Mouse (Mus musculus) 3134 (cell line): ENCODE measurements at regions not wholly inside any gene's neighbourhood (a gene's known extent, or its start where the extent isn't known, plus 50 kb on each side); places are given as distances from the start of the nearest gene placed in this dataset.
A peak's percentile ranks its signal among the peaks of the same experiment; 100 is the strongest.

Experiments used
- DNase-seq: peaks from one replicate; pipeline ENCODE4 v3.0.0-alpha.2; 2011; ENCODE audit warnings: low spot score; ENCODE audit not compliant: insufficient read length; ENCODE audit errors: extremely low read depth

GRCm38 (mm10) chr3:19458386-19458785 lies 170.1 kb downstream of the 1700064H15Rik start:
- no peak for DNase-seq

DNA sequence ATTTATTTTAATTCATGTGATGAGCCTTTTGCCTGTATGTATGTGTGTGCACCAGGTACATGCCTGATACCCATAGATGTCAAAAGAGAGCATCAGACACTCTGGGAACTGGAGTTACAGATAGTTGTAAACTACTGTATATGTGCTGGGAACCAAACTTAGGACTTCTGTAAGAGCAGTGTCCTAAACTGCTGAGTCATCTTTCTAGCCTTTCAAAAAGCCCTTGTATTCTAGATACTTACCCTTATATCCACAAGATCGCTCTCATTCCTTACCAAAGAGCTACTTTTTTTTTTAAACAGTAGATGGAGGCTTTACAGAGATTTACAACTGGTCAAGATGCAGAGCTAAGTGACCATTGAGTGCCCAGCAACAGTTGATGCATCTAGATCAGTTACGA lies 171.0 kb downstream of the 1700064H15Rik start:
- no peak for DNase-seq

DNA sequence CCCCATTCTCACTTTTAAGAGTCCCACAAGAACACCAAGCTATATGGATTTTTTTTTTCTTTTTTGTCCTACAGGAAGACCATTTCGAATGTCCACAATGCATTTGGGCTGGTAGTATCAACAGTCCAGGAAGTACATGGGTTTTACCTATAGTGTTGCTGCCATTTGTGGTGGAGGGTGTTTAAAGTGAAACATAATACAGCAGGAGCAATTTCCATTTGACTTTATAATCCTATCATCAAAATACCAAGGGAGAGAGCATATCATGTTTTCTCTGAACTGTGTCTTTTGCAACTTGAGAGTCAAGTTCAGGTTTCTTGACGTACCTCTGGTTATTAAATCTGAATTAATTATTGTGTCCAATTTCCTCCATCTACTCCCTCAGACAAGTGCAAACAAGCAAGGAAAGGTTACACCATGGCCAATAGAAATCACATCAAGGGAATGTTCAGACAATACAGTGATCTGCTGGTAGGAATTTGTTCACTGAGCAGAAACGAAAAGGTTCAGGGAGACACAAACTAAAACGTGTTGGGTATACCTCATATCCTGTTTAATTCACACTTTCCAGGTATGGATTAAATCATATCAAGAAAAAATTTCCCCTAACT lies 172.5 kb downstream of the 1700064H15Rik start:
- no peak for DNase-seq

- DNase-seq, result peak; percentile 89
These were observed 177.5 kb downstream of the 1700064H15Rik start for GRCm38 (mm10) chr3:19451022-19451421.

- DNase-seq, result no peak
These were observed 179.5 kb downstream of the 1700064H15Rik start for GRCm38 (mm10) chr3:19448931-19449330.

- DNase-seq, result no peak
These were observed 180.3 kb downstream of the 1700064H15Rik start for GRCm38 (mm10) chr3:19448192-19448591.

- DNase-seq, result no peak
These were observed 180.7 kb downstream of the 1700064H15Rik start for GRCm38 (mm10) chr3:19447733-19448132.

DNA sequence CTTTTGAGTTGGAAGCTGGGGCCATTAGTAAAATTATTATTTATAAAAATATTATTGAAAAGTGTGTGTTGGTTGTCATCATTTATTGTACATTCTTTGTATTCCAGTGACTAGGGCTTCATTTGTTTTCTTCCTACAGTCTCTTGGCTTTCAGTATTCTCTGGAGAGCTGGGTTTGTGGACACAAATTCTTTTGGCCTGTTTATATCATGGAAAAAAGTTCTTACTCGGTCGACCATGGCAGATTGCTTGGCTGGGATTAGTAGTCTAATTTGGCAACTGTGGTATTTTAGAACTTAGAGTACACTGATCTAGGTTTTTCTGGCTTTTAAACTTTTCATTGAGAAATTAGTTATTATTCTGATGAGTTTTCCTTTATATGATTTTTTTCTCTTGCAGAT lies 183.6 kb downstream of the 1700064H15Rik start:
- no peak for DNase-seq

DNA sequence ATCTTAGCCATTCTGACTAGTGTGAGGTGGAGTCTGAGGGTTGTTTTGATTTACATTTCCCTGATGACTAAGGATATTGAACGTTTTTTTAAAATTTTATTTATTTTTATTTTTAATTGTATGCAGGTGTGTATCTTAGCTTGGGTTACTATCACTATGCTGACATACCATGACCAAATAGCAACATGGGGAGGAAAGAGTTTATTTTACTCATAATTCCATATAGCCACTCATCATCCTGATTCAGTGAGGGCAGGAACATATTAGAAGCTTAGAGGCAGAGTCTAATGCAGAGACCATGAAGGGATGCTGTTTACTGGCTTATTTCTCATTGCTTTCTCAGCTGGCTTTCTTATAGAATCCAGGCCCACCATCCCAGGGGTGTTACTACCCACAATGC lies 186.7 kb downstream of the 1700064H15Rik start:
- DNase-seq, result no peak

DNA sequence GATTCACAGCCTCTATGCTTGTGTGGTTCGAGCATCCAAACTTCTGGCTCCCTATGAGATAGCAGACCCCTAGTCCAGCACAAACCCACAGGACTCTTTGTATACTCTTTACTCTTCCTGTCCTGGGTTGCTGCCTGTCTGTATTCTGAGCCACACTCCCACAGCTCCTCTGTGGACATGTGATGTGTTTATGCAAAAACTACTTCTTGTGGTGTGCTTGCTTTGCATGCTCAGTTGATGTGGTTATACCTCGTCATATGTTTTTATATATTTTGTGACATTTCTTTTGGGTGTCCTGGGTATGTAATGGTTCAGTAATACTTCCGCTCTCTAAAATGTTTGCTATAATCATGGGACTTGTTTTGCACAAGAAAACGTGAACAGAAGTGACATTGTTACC lies 198.3 kb downstream of the 1700064H15Rik start:
- DNase-seq, result no peak

- DNase-seq, result peak; percentile 84
These were observed 198.9 kb downstream of the 1700064H15Rik start for GRCm38 (mm10) chr3:19429422-19430076.

GRCm38 (mm10) chr3:19429010-19429409 lies 199.5 kb downstream of the 1700064H15Rik start:
- peak; percentile 68 for DNase-seq

DNA sequence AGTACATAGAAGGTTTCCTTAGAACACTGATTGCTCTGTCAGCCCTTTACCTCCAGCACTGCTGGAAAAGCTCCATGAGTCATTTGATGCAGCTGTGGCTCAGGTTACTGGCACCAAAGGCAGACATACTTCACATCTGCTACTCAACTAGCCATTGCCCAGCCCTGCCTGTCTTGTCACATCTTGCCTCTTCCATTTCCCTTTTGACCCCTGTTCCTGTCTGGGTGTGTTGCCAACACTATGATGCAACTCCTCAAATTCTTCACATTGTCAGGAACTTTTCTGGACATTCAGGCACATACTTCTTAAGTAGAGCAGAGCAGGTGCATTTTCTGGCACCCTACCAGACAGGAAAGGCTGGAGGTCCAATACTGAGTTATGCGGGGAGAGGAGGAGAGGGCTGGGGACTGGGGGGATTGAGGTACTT lies 202.3 kb downstream of the 1700064H15Rik start:
- peak; percentile 86 for DNase-seq

- no peak for DNase-seq
These were observed 203.2 kb downstream of the 1700064H15Rik start for GRCm38 (mm10) chr3:19425322-19425721.

DNA sequence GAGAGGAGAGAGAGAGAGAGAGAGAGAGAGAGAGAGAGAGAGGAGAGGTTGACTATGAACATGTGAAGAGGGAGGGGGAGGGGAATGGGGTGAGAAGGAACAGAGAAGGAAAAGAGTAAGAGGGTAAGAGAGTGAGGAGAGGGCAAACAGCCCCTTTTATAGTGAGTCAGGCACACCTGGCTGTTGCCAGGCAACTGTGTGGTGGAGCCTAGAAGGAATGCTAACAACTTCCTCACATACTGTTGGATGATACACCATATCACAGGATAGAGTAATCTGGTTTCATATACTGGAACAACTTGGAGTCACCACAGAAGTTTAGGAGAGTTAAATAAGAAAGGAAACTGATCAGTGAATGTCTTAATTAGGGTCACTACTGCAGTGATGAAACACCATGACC lies 204.1 kb downstream of the 1700064H15Rik start:
- DNase-seq, result no peak

- no peak for DNase-seq
These were observed 207.0 kb downstream of the 1700064H15Rik start for GRCm38 (mm10) chr3:19421430-19421944.

- DNase-seq, result no peak
These were observed 207.6 kb downstream of the 1700064H15Rik start for GRCm38 (mm10) chr3:19420912-19421311.

GRCm38 (mm10) chr3:19410938-19411515 lies 217.4 kb downstream of the 1700064H15Rik start:
- peak; percentile 53 for DNase-seq

- DNase-seq, result peak; percentile 20
These were observed 220.2 kb downstream of the 1700064H15Rik start for GRCm38 (mm10) chr3:19408283-19408682.

GRCm38 (mm10) chr3:19407591-19408090 lies 220.8 kb downstream of the 1700064H15Rik start:
- peak; percentile 20 for DNase-seq

GRCm38 (mm10) chr3:19406351-19407151 lies 221.9 kb downstream of the 1700064H15Rik start:
- DNase-seq, result peak; percentile 70
